Mouse (Mus musculus): ENCODE measurements at regions not wholly inside any gene's neighbourhood (a gene's known extent, or its start where the extent isn't known, plus 50 kb on each side); places are given as distances from the start of the nearest gene placed in this dataset.

DNA sequence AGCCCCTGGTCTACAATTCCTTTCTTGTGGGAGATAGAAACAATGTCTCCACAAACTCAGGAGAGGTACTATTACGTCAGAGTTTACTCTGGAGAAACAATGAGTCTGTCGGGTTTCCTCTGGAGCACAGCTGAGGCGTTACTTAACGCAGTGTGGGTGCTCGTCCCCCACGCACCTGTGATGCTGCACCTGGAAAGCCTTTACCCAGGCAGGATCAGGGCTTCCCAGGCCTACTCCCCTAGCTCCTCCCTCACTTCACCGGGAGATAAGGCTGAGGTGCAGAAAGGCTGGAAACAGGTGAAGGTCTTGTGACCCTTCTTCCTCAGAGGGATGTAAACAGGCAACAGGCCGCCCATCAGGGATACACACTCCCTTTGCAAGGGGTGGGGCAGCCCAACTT is 80.7 kb upstream of the Nr5a2 start:
- no peak for DNase-seq (ENCODE audit: low spot score in 2 of 2)

DNA sequence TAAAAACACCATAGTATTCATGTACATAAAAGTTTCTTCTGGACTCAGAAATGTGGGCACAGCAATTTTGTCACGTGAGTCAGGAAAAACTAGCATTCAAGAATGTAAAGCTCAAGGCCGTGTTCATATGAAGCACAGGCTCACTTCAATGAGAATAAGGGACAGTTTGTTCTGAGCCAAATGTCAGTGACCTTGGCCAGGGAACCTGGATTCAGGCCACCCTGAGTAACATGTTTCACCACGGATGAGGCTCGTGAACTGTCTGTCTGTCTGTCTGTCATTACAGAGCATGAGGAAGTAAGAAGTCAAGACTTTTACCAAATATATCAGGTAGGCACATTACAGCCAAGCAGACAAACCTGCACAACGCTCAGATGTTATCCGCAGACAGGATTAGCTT is 74.3 kb upstream of the Nr5a2 start:
- DNase-seq (ENCODE audit: low spot score in 2 of 2) = no peak

DNA sequence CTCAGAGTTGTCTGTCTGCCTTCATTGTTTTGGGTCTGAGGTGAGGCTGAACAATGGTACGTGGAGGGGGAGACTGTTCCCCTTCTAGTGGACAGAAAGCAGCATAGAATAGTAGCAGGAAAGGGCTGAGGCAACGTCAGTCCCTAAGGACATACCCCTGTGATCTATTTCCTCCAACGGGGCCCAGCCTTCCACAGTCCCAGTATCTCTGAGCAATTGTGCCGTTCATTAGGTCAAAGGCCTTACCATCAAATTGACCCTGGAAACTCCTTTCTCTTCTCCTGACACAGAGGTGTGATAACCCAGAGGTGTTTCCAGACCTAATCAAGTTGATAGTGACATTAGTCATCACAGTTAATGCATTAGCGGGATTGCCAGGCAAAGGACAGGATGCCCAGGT is 73.4 kb upstream of the Nr5a2 start:
- DNase-seq (ENCODE audit: low spot score in 2 of 2) = no peak

DNA sequence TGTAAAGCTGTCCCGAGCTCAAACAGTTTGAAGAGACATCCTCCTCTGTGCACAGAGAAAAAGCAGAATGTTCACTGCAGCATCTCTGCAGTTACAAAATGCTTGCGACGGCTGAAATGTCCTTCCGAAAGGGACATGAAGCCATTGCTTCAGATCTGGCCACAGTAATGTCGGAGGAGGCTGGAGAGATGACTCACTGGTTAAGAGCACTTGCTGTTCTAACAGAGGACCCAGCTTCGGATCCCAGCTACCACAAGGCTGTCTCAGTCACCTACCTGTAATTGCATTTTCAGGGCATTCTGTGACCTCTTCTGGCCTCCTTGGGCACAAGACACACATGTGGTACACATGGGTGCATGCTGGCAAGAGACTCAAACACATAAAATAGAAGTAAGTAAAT is 63.5 kb upstream of the Nr5a2 start:
- DNase-seq (ENCODE audit: low spot score in 2 of 2) = no peak

DNA sequence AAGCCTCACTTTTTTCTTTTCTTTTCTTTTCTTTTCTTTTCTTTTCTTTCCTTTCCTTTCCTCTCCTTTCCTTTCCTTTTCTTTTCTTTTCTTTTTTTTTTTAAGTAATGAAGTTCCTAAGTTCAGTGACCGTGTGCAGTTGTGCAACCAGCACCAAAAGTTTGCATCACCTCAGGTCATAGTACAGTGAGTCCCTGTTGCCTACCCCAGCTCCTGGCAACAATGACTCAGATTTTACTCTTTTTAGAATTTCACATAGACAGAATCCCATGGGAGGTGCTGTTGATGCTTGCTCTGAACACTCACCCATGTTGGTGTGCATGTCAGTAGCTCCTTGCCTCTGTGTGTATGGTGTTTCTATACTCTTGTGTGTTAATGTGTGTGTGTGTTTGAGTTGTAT is 60.3 kb upstream of the Nr5a2 start:
- DNase-seq (ENCODE audit: low spot score in 2 of 2) = no peak

DNA sequence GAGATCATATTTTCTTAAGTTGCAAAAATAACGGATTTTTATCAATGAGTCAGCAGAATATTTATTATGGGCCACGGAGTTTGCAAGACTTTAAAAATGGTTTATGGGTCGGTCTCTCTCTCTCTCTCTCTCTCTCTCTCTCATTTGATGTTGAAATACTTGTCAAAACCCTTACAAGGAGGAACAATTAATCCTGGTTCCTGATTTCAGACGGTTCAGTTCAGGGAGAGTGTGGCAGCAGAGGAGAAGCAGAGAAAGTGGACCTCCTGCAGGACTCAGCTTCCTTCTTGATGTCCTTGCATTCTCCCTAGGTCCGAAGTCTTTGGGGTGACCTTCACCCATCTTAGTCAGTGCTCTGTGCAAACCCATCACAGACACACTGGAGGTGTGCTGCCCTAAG is 57.4 kb upstream of the Nr5a2 start:
- DNase-seq (ENCODE audit: low spot score in 2 of 2) = no peak

DNA sequence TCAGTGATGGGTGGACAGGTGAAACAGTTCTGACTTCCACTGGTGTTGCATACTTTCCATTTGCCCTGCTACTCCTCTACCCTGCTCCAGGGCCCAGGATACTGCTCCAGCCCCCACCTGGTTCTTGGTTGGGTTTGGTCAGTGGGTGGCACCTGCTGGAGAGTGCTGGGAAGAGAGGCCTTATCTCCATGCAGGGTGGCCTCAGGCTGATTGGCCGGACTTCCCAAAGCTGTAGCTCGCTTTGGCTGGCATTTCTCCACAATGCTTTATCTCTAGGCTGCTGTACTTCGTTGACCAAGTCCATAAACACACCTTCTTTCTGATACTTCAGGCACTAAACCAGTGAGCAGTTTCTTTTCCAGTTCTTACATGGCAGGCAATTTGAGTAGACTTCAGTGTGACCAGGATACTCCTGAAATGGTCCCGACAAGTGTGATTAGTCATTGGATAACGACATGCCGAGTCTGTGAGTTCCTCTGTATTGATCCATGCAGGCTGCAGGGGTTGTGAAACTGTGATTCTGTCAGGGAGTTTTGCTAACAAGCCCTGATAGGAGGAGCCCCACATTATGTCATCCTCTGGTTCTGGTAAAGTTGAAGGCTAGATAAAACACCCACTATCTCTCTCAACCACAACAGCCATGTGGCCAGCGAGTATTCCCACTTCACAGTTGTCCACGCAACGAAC is 50.1 kb upstream of the Nr5a2 start:
- DNase-seq (ENCODE audit: low spot score in 2 of 2) = no peak

Small RNA genes in the stretch of these regions (microRNA-seq; reads per million reads assigned to microRNA genes)
- 614 to 898 reads per million in 2 experiments for gene Mir181a-1
- gene Mir181b-1 = 24.4 to 31.4 reads per million in 2 experiments
